Mouse (Mus musculus): ENCODE measurements around the gene Gna14.

GRCm38 (mm10) chr19:16534311-16534710 is 98.7 kb downstream of the Gna14 start:
- TF ChIP-seq GATA1 (IDR thresholded peaks at IDR 0.05; ENCODE audit: borderline replicate concordance, low read length) (no peak), FLI1 (IDR thresholded peaks at IDR 0.05; ENCODE audit: low read length) (no peak)
